ENCODE assay signal across 24 mouse cellular contexts in genomic region chr11:29748750-29749467, GRCm38 (mm10). TPM values are rescaled to one million over a fixed set of nuclear protein-coding genes. Genes with fewer than 3 reads are reported as not detected.
DNase-seq lines count a peak whose midpoint lies in the region; ATAC-seq and TF ChIP-seq lines count a peak whose summit lies in the region.
"Had no signal": no experiment of that assay in that cellular context is flagged by ENCODE, and none has a peak within 500 bp of the region (broad histone marks: within the 10 kb centered on the region; RNA-seq: fewer than 3 reads in every experiment).

No protein-coding gene starts in this region.

- H3K4me1 ChIP-seq in ES-E14 (ENCODE audit: control insufficient read depth in 2 of 2, insufficient read depth in 2 of 2, low read length in 2 of 2, poor library complexity in 1 of 2): peaks cover 4 to 19% of the 10 kb centered on the region in 2 experiments; a peak in 2 of 4 replicates
- H3K4me1 ChIP-seq: embryonic facial prominence, embryonic 15.5 days; intestine, embryonic 15.5 days had no signal

- peaks cover 8% of the 10 kb centered on the region for H3K36me3 ChIP-seq in ES-E14 (ENCODE audit: control insufficient read depth, insufficient read depth, low read length, poor library complexity, severe bottlenecking)

- peak; percentile 55 for DNase-seq in heart, adult 11 months
- DNase-seq in heart, postnatal 36 days: no peak
- peak; percentile 26 for DNase-seq in ES-E14 (ENCODE audit: low read depth, low spot score)
- peak; percentile 78 for DNase-seq in fat pad, adult 2 months (ENCODE audit: extremely low read depth, low read depth, low spot score)
- DNase-seq in MN1 (ENCODE audit: low spot score): no peak
- DNase-seq in c-Kit-positive CD71-positive TER-119-positive erythroid progenitor cells, embryonic 14.5 days (ENCODE audit: low spot score): no peak
- DNase-seq: adrenal gland, postnatal 25 days; B cell, adult 2 months; cerebellum, adult 2 months; cerebellum, postnatal 10 days; embryo, embryonic 11 days; gastrocnemius, postnatal 10 days; heart, adult 18-20 months; heart, postnatal 10 days; kidney, adult 18-20 months had no signal

- no peak overlapping the region for H3K4me3 ChIP-seq in ES-E14 (ENCODE audit: insufficient read depth in 1 of 2, low read depth in 1 of 2, low read length in 2 of 2, poor library complexity in 1 of 2, severe bottlenecking in 1 of 2)
- H3K4me3 ChIP-seq: embryonic facial prominence, embryonic 15.5 days; erythroblast, embryonic 14.5 days; forebrain, embryonic 15.5 days; heart, embryonic 10.5 days; intestine, embryonic 15.5 days had no signal

- intact Hi-C loops in heart, postnatal 36 days (cut with DNase I): no loop called here

- peak overlapping the region; percentile 44; the same call in 1 of the 2 replicates for H3K27ac ChIP-seq in ES-E14 (ENCODE audit: insufficient read depth, low read depth, low read length, poor library complexity, severe bottlenecking)
- H3K27ac ChIP-seq: embryonic facial prominence, embryonic 15.5 days; forebrain, embryonic 15.5 days; heart, embryonic 10.5 days; hindbrain, embryonic 14.5 days; intestine, embryonic 15.5 days had no signal

- no peak overlapping the region for H3K9ac ChIP-seq in ES-E14 (ENCODE audit: insufficient read depth, low read depth, low read length, poor library complexity, severe bottlenecking)
- H3K9ac ChIP-seq: embryonic facial prominence, embryonic 15.5 days; forebrain, embryonic 15.5 days; hindbrain, embryonic 14.5 days; intestine, embryonic 15.5 days had no signal

- in situ Hi-C loops in ES-E14 (cut with MboI; ENCODE audit: low sequenced_read_pairs in 2 of 2, unreplicated experiment in 2 of 2): no loop called here

- ATAC-seq in frontal cortex, adult (ENCODE audit: low TSS enrichment): no peak
- ATAC-seq: activated CD4-positive, CD25-positive, alpha-beta regulatory T cell, adult 4 months; CD4-positive, CD25-positive, alpha-beta regulatory T cell, adult 4 months; forebrain, embryonic 15.5 days; intestine, embryonic 15.5 days had no signal

- no peaks in the 10 kb centered on the region for H3K9me3 ChIP-seq in ES-E14 (ENCODE audit: control insufficient read depth, insufficient read depth, low read depth, low read length)
- H3K9me3 ChIP-seq: embryonic facial prominence, embryonic 15.5 days; forebrain, embryonic 15.5 days; heart, embryonic 10.5 days; intestine, embryonic 15.5 days had no signal

TF ChIP-seq in ES-E14, 5 proteins besides CTCF, POLR2A, EP300 and RAD21:
- TF ChIP-seq HCFC1 (IDR thresholded peaks at IDR 0.05; ENCODE audit: borderline replicate concordance, insufficient read depth, low read length): no peak
- peak; percentile 54 for TF ChIP-seq CHD2 (IDR thresholded peaks at IDR 0.05; ENCODE audit: low read depth, low read length)

RNA-seq across cellular contexts. Expression of gene Rtn4, which starts 56.2 kb away (rescaled TPM):
- 10 to 100 TPM; 91.7 to 95.2 TPM for total RNA-seq in heart, postnatal 36 days (2021)
- total RNA-seq in ES-E14 (2012; rRNA removed): 360 and 368 TPM in 2 replicates

Comparison
In these comparisons a context has a peak if more than half of its experiments do, and no peak if none do; other contexts are left out.
1. DNase-seq: peak in heart, adult 11 months (single experiment), ES-E14 (single experiment) and fat pad, adult 2 months (single experiment); none in heart, postnatal 36 days (0 of 2), MN1 (single experiment) and c-Kit-positive CD71-positive TER-119-positive erythroid progenitor cells, embryonic 14.5 days (single experiment).